Comparison of ENCODE assay signal across 9 mouse cellular contexts in genomic region chr3:33142398-33142797, GRCm38 (mm10). TPM values are rescaled to one million over a fixed set of nuclear protein-coding genes. Genes with fewer than 3 reads are reported as not detected.
DNase-seq lines count a peak whose midpoint lies in the region; ATAC-seq lines count a peak whose summit lies in the region.
"Had no signal": no experiment of that assay in that cellular context is flagged by ENCODE, and none has a peak within 500 bp of the region (broad histone marks: within the 10 kb centered on the region; RNA-seq: fewer than 3 reads in every experiment).

No protein-coding gene starts in this region.

- H3K27ac ChIP-seq in heart, embryonic 11.5 days (ENCODE audit: low read depth, low read length) = no peak overlapping the region
- no peak overlapping the region for H3K27ac ChIP-seq in forebrain, embryonic 13.5 days
- H3K27ac ChIP-seq in limb, embryonic 11.5 days (replicated peaks; ENCODE audit: low read depth, low read length) = no peak overlapping the region
- no peak overlapping the region for H3K27ac ChIP-seq in stomach, embryonic 15.5 days

- no peak overlapping the region for H3K9ac ChIP-seq in heart, embryonic 11.5 days (ENCODE audit: low read depth, low read length)
- peak overlapping the region; percentile 73 for H3K9ac ChIP-seq in forebrain, embryonic 13.5 days
- peak overlapping the region; percentile 22; the same call in 1 of the 2 replicates for H3K9ac ChIP-seq in limb, embryonic 11.5 days (ENCODE audit: low read length)
- no peak overlapping the region for H3K9ac ChIP-seq in stomach, embryonic 15.5 days

- no peaks in the 10 kb centered on the region for H3K36me3 ChIP-seq in heart, embryonic 11.5 days (ENCODE audit: control insufficient read depth, insufficient read depth, low read length)
- H3K36me3 ChIP-seq in forebrain, embryonic 13.5 days (ENCODE audit: poor library complexity, severe bottlenecking) = no peaks in the 10 kb centered on the region
- no peaks in the 10 kb centered on the region for H3K36me3 ChIP-seq in limb, embryonic 11.5 days (ENCODE audit: control insufficient read depth, insufficient read depth, low read length)
- H3K36me3 ChIP-seq in stomach, embryonic 15.5 days = no peaks in the 10 kb centered on the region

- H3K4me1 ChIP-seq in heart, embryonic 11.5 days (ENCODE audit: control insufficient read depth, insufficient read depth, low read length) = no peaks in the 10 kb centered on the region
- peaks cover 9% of the 10 kb centered on the region for H3K4me1 ChIP-seq in forebrain, embryonic 13.5 days
- 0 out of 2 replicates have a peak, but pooled peaks cover 5% of the 10 kb centered on the region for H3K4me1 ChIP-seq in limb, embryonic 11.5 days (ENCODE audit: control insufficient read depth, insufficient read depth, low read length)
- H3K4me1 ChIP-seq in stomach, embryonic 15.5 days = peaks cover 9% of the 10 kb centered on the region; the same call in 1 of the 2 replicates

- DNase-seq in heart, adult 8-10 months (ENCODE audit: low spot score) = no peak
- DNase-seq in R1 (ENCODE audit: low read depth, low spot score) = peak; percentile 57
- peak; percentile 41 for DNase-seq in limb, embryonic 11.5 days (ENCODE audit: low spot score)
- DNase-seq in layer of hippocampus, postnatal 36 days = no peak

- peak; percentile 7; the same call in 1 of the 2 replicates for ATAC-seq in heart, embryonic 11.5 days (replicated peaks; ENCODE audit: insufficient number of reproducible peaks, low FRiP score, low TSS enrichment)
- peak; percentile 37 for ATAC-seq in forebrain, embryonic 13.5 days
- peak; percentile 62 for ATAC-seq in limb, embryonic 11.5 days (ENCODE audit: insufficient number of reproducible peaks, low FRiP score, low TSS enrichment, low read depth)
- ATAC-seq in stomach, embryonic 15.5 days (ENCODE audit: insufficient read depth, low FRiP score, low read depth) = 0 out of 2 replicates have a peak, but pooled peaks have one; percentile 23
- no peak for ATAC-seq in CD4-positive, CD25-positive, alpha-beta regulatory T cell, adult 4 months

- peak overlapping the region; percentile 71 for H3K4me2 ChIP-seq in heart, embryonic 11.5 days
- peak overlapping the region; percentile 81 for H3K4me2 ChIP-seq in forebrain, embryonic 13.5 days
- H3K4me2 ChIP-seq in limb, embryonic 11.5 days (ENCODE audit: low read depth, severe bottlenecking) = peak overlapping the region; percentile 85
- H3K4me2 ChIP-seq in stomach, embryonic 15.5 days = peak overlapping the region; percentile 89

- WGBS in heart, embryonic 11.5 days (ENCODE audit: insufficient replicate concordance) = 1% methylated on average over 17 of the region's 17 CpGs
- under 1% methylated on average over 17 of the region's 17 CpGs for WGBS in forebrain, embryonic 13.5 days
- WGBS in limb, embryonic 11.5 days = under 1% methylated on average over 17 of the region's 17 CpGs
- WGBS in stomach, embryonic 15.5 days = 0% methylated on average over 17 of the region's 17 CpGs

- peak overlapping the region; percentile 57 for H3K4me3 ChIP-seq in heart, embryonic 11.5 days (ENCODE audit: low read depth, low read length)
- H3K4me3 ChIP-seq in forebrain, embryonic 13.5 days = peak overlapping the region; percentile 64
- peak overlapping the region; percentile 43 for H3K4me3 ChIP-seq in limb, embryonic 11.5 days (ENCODE audit: low read depth, low read length)
- H3K4me3 ChIP-seq in stomach, embryonic 15.5 days (replicated peaks) = peak overlapping the region; percentile 59

- H3K9me3 ChIP-seq in heart, embryonic 11.5 days (replicated peaks; ENCODE audit: control insufficient read depth, low read length) = no peaks in the 10 kb centered on the region
- no peaks in the 10 kb centered on the region for H3K9me3 ChIP-seq in forebrain, embryonic 13.5 days (replicated peaks)
- H3K9me3 ChIP-seq in limb, embryonic 11.5 days (ENCODE audit: control insufficient read depth, low read length) = no peaks in the 10 kb centered on the region
- H3K9me3 ChIP-seq in stomach, embryonic 15.5 days = no peaks in the 10 kb centered on the region

- peaks cover 12% of the 10 kb centered on the region for H3K27me3 ChIP-seq in heart, embryonic 11.5 days (ENCODE audit: control insufficient read depth, insufficient read depth, low read length)
- H3K27me3 ChIP-seq in forebrain, embryonic 13.5 days = peaks cover 30% of the 10 kb centered on the region
- peaks cover 10% of the 10 kb centered on the region for H3K27me3 ChIP-seq in limb, embryonic 11.5 days (ENCODE audit: control insufficient read depth, insufficient read depth, low read length)
- H3K27me3 ChIP-seq in stomach, embryonic 15.5 days (replicated peaks) = peaks cover 10% of the 10 kb centered on the region

RNA-seq across cellular contexts. Expression of gene Pex5l, which starts 0.6 kb away (rescaled TPM):
- 0.07 TPM in 1 of 2 replicates, not detected in the other for polyA plus RNA-seq in heart, embryonic 11.5 days (2014; fragmentation: Nextera tagmentation; extraction: Ambion mirVana)
- under 1 TPM; 0.11 to 0.66 (median 0.31) TPM for total RNA-seq in heart, adult 8-10 months (2022)
- polyA plus RNA-seq in forebrain, embryonic 13.5 days (2015; fragmentation: Nextera tagmentation; extraction: Ambion mirVana) = 0.99 and 1.2 TPM in 2 replicates
- polyA plus RNA-seq in limb, embryonic 11.5 days (2014; fragmentation: Nextera tagmentation; extraction: Ambion mirVana) = 0.13 and 0.21 TPM in 2 replicates
- polyA plus RNA-seq in stomach, embryonic 15.5 days (2015; fragmentation: Nextera tagmentation; extraction: Ambion mirVana) = 0.57 and 0.63 TPM in 2 replicates
- not detected for polyA plus RNA-seq in CD4-positive, CD25-positive, alpha-beta regulatory T cell, adult 4 months (2017; shearing (Covaris generic))
- total RNA-seq in layer of hippocampus, postnatal 36 days (2021) = 100 to 1,000 TPM; 284 to 289 TPM
- total RNA-seq: MEL had no signal

Comparison
In these comparisons a context has a peak if more than half of its experiments do, and no peak if none do; other contexts are left out.
1. H3K9ac ChIP-seq: peak in forebrain, embryonic 13.5 days (single experiment) and limb, embryonic 11.5 days (single experiment); none in heart, embryonic 11.5 days (single experiment) and stomach, embryonic 15.5 days (single experiment).
2. DNase-seq: peak in R1 (single experiment) and limb, embryonic 11.5 days (single experiment); none in heart, adult 8-10 months (single experiment) and layer of hippocampus, postnatal 36 days (0 of 2).
3. Peak in every context shown above with its lines, with median percentiles within 50 percentile points of each other: H3K4me2 ChIP-seq and H3K4me3 ChIP-seq.